Mouse (Mus musculus): ENCODE data around the gene Tmem106b.

Gene Tmem106b

DNA sequence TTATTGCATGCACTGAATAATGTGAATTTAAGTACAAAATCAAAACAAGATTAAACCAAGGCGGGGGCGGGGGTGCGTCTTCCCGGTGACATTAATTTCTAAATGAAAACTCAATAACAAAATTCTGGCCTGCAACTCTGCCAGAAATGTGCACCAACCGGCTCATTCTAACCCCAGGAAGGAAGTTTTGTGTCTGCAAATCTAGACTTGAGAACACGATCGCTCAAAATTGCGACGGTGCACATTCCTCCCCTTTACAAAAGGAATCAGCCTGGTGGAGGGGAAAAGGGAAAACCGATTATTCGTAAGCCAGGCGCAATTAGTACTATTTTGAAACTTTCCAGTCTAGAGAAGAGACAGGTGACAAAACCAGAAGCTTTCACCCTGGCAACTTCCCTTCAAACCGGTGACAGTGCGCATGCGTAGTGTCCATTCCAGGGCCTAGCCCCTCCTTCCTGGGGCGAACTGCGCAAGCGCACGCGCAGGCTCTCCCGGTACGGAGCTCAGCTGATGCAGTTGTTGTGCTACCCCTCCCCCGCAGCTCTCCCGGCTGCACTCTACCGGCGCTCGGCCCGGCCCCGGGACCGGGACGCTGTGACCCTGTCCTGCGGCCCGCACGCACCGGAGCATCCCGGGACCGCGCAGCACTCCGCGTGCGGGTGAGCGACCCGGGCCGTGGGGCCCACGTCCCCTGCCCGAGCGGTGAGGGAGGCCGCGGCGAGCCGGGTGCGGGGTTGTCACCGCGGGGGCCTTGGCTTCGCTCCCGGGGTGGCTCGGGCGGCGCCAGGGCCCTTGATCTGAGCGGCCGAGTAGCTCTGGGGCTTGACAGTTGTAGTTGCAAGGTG lies at the start of gene Tmem106b:
Tmem106b (plus strand) TSS at position 458 of the 845 bp plus-strand sequence.
- peak; percentile 98 for DNase-seq (ENCODE audit: low read depth, low spot score)

DNA sequence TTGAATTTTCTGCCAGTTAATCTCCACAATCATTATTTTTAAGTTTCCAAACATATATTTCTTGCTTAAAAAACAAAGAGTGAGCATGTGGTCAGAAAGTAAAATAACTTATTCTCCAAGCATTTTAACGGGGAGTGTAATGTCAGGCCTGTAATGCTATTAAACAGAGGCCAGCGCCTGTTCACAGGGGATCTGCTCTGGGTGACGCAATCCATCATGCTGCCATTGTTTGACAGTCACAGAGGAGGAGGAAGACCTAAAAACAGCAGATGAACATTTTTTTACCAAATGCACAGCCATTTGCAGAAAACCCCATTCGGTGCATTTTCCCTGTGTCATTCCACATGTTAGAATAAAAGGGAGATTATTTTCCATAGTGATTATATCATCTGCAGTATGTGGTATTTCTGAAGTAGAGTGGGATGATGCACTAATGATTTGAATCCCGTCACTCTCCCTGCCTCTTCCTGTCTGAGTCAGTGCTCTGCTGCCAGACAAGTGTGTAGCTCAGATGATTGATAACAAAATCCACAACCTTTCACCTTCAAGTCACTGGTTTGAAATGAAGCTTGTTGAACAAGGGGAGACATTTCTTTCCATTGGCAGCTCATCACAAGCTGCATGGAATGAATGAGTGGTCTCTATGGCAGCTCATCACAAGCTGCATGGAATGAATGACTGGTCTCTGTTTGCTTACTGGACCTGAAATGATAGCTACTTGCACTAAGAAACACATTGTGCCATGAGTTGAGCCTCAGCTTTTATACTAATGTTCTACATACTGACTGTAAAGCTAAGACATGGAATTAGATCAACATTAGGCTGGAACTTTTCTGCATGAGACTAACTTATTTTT lies 48.1 kb upstream of the Tmem106b start:
- DNase-seq (ENCODE audit: low read depth, low spot score): peak; percentile 92

DNA sequence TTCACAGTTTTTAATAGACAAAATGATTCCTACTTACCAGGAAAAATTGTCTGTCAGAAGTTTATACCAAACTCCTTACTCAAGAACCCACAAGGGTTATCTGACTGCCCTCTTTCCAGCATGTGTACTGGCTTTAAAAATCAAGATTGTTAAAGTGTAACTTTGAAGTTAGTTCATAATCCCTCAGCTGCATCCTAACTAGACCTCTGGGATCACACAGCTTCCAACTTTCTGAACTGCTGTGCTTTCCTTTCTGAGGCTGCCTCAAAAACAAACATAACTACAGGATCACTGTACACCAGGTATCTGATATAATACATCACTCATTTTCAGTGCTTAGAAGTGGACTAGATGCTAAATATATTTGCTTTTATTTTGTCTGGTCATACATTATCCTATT lies 39.0 kb upstream of the Tmem106b start:
- no peak for DNase-seq (ENCODE audit: low read depth, low spot score)

DNA sequence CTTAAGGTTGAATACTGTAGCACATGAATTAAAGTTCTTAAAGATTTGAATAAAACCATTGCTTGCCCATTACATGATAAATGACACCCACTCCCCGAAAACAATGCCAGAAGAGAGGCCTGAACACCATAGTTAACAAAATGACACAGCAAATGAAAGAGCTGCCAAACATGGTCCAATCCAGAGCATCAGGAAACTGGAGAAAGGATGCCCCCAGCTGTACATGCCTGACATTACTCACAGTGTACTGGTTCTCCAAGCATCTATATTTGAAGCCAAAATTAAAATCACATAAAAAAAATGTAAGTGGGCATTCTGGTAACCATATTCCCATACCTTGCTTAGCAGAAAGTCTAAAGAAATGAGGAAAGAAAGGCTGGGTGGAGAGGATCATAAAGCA lies 38.6 kb upstream of the Tmem106b start:
- DNase-seq (ENCODE audit: low read depth, low spot score): peak; percentile 86

DNA sequence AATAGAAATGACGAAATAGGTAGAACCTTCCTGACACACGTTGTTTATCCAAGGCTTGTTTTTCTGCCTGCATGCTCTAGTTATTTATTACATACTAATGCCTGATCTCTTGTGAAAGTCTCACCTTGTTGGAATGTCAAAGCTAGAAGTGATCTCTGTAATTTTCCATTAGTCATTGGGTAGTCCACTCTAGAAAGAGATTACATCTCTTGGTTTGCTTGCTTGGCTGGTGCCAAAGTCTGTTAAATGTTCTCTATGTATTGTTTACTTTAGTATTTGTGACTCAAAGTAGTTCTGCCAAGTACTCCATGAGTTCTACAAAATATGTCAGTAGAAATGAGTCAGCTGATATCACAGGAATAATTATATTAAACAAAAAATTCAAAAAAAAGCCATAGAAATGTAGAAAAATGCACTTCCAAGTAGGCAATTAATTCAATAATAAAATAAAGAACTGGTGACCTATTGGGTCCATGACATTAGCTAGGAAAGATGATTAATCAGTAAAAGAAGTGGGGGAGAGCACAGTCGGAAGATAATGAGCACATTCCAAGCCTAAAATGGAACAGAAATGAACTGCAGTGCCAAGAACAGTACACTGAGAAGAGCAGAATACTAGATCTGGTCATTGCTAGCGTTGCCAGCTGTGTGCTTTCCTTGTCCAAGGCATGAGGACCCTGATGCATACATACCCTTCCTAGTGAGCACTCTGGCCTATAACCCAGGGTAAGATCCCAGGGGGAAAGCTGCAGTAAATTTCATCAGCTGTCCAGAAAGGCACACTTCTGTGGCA lies 17.0 kb upstream of the Tmem106b start:
- DNase-seq (ENCODE audit: low read depth, low spot score): peak; percentile 95

DNA sequence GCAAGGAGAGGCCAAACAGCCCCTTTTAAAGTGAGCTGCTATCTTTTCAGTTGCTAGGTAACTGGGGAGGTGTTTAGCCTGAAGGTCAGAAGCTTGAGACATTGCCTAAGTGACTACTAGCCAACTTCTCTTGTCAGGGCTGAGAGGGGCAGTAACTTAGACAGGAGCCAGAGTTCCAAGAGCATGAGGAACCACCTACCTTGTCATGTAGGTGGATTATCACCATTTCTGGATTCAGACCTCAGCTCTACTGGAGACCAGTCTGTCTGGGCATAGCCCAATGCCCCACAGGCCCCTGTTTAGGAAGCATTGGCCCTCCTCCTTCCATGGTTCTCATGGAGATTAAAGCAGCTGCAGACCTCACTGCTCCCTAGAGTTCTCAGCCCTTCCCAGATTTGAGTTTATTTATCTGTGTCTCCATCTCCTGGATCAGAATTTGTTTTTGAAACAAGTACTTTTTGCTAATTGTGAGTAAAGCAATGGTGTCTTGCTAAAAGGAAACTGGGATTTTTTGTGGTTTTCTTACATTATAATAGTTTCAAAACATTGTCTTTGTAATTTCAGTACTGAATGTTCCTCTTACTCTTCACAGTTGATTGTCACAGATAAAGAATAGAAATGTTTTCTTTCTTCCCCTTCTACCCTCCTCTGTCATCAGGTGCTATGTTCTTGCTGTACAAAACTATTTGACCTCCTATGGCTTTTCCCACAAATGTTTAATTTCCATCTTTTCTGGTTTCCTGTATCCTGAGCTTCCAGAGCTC lies 8.1 kb upstream of the Tmem106b start:
- no peak for DNase-seq (ENCODE audit: low read depth, low spot score)

DNA sequence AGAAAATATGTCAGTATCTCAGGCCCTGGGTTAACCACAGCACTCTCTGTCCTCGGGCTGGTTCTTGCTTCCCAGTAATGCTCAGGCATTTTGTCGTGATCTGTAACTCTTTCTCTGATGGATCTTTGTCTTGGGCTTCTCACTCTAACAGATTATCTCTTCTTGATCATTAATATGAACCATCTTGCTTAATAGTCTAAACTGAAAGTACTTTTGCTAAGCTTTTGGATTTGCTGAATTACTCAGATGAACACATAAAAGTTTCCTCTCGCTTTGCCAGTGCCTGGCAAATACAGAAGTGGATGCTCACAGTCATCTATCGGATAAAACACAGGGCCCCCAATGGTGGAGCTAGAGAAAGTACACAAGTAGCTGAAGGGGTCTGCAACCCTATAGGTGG lies 7.5 kb upstream of the Tmem106b start:
- DNase-seq (ENCODE audit: low read depth, low spot score): no peak

DNA sequence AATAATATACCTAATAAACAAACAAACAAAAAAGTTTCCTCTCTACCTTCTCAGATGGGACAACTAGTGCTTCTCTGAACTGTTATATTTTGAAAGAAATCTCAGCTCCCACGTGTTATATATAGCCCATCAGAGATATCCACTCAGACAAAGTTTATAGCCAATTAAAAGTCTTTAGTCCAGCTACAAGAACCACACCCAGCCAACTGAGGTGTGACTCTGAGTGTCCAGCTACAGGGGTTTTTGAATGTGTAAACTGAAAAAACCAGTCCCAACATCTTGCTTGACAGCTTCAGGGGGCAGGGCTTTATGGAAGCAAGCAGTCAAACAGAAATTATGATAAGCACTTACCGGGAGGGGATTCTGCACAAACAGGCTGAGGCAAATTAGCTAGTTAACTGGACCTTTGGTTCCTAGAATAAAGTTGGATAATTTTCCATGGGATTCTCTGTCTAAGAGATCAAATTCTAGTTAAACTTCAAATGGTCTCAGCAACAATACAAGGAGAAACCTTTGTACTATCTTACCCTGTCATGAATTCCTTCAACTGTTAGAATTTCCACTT lies 6.8 kb upstream of the Tmem106b start:
- DNase-seq (ENCODE audit: low read depth, low spot score): no peak

DNA sequence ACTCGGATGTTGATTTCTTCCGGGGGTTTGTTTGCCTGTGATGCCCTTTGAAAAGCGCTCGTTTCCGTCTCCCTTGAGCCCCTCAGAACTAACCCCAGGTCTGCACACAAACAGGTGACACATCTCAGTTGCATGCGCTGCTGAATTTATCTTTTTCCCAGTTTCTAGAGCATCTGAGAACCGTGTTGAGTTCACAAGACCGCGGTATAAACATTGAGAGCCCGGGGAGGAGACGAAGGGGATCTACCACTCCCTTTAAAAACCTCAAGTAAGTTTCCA lies 527 bp downstream of the Tmem106b start:
- peak; percentile 38 for DNase-seq (ENCODE audit: low read depth, low spot score)

DNA sequence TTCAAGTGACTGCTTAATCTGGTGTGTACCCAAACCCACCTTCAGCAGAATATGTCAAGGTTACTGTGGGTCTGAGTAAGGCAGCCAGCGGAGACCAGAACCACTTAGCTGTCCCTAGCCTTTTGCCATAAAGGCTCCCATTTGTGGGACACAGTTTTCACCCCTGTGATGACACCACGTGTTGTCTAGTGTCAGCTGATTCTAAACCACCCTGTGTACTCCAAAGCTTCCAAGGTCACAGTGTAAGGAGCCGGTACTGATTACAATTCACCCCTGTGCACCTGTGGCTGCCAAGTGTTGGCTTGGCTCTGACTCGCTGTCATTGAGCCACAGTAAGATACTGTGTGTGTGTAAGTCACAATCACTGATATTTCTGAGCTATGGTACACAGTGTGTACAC lies 926 bp downstream of the Tmem106b start:
- peak; percentile 39 for DNase-seq (ENCODE audit: low read depth, low spot score)

DNA sequence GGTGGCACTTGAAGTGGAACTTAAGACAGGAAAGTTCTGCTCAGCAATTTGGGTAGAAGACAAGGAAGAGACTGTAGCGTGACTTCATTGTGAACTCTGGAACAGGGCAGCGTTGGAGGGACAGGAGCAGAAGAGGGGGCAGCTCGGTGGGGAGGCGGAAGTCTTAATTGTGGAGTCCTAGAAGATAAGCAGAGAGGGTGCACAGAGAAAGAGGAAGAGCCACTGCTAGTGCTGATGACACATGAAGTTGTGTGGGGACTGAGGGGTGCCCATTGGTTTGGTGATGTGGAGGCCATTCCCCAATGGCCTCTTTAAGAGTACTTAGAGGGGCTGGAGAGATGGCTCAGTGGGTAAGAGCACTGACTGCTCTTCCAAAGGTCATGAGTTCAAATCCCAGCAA lies 3.5 kb downstream of the Tmem106b start:
- DNase-seq (ENCODE audit: low read depth, low spot score): no peak

DNA sequence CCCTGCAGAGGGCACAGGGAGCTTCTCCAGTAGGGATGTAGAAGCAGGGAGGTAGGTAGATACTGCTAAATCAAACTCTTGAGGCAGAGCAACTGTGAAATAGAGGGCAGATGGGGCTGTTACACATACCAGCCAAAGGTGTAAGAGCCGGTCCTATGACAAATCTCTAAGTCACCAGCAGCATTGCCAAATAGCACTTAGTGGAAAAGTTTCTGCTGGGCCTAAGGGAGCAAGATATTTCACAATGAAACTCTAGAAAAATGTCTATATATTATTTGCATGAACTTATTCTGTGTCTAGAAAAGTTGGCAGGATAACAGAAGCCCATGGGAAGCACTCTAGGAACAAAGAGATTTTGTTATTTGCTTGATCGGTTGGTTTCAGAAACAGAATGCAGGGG lies 4.3 kb downstream of the Tmem106b start:
- DNase-seq (ENCODE audit: low read depth, low spot score): peak; percentile 89

DNA sequence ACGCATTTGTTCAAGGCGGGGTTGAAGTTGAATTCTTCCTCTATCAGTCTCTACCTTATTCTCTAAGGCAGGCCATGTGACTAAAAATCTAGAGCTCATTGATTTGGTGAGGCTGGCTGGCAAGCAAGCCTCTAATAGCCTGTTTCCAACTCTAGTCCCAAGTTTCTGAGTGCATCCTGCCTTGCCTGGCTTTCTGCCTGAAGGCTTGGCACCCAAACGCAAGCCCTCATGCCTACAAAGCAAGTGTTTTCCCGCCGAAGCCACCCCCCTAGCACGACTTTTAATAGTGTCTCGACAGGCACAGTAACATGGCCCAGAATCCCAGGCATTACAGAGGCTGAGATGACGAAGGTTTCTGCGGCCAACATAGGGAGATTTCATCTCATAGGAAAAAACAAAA lies 13.3 kb downstream of the Tmem106b start:
- no peak for DNase-seq (ENCODE audit: low read depth, low spot score)

DNA sequence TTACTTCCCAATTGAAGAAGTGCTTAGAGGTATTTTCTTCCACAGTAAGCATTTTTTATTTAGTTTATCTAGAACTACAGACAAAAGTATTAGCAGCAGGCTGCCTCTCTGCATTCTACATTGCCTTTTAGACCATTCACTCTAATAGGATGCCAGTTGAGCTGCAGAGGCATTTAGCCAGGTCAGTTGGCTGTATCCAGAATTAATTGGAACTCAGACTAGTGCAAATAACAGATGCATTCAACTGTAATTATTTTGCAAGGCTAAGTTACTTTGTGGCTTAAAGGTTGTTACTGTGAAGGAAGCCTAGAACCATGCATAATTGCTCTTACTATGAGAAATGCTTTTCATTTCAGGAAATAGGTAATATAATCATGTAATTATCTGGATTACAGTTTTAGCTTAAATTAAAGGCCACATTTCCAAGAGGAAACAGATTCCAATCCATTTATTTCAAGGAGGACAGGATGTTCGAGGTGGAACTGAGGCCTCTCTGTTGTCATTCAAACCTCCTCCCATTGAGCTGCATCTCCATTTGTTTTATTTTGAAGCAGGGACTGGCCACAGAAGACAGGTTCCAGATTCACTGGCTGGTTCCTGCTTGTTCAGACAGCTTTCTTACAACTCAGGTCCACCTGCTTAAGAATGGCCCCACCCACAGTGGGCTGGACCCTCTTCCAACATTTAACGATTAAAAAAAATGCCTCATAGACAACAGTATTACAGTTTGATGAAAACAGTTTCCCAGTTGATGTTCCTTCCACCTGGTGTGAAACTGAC lies 27.3 kb downstream of the Tmem106b start:
- no peak for DNase-seq (ENCODE audit: low read depth, low spot score)

DNA sequence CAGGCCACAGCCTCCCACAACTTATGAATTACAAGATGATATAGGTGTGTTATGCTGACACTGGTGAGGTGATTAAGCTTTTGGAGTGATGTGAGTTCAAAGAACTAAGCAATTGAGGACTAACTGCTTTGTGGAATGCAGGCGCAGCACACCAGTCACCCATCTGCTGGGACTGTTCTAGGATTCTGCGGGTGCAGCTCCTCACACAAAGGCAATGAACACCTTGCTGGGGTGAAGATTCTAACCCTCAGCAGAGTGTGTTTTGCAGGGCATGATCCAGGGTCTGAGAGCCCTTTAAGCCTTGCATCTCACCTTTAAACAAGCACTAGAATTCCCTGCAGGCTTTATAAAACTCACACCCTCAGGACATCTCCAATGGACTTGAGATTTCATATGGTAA lies 30.6 kb downstream of the Tmem106b start:
- DNase-seq (ENCODE audit: low read depth, low spot score): no peak

DNA sequence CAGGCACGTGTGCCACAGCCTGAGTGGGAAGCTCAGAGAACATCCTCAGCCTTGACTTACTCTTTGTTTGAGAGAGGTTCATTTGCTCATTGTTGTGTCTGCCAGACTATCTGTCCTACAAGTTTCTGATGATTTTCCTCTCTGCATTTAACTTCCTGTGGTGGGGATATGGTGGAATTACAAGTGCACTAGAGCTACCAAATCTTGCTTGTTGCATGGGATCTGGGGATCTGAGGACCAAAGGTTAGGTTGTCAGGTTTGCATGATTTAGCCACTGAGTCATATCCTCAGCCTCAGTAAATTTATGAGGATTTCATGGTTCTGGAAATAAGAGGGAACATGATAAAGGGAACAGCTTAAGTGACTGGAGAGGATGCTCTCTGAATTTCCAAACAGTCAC lies 39.1 kb downstream of the Tmem106b start:
- peak; percentile 54 for DNase-seq (ENCODE audit: low read depth, low spot score)

DNA sequence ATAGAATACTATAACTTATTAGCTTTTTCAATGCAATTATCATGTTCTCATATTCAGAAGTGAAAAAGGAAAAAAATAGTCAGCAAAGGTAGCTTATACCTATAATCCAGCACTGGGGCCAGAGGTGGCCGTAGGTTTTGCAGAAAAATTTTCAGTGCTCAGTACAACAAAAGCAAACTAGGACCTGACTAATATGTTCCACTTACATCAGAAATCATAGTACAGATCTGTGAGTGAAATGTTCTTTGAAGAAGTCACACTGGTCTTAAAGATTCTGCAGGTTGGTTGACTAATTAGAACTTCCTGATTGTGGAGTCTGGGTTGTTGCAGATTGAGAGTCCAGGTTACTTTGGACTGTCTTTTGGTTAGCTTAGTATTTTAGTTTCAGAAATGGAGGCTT lies 67.7 kb downstream of the Tmem106b start:
- no peak for DNase-seq (ENCODE audit: low read depth, low spot score)

All from 3T3-L1 (cell line).